Mouse (Mus musculus): ENCODE results near the gene Rcl1.

GRCm38 (mm10) chr19:29106261-29106660 lies 5.1 kb downstream of the Rcl1 start:
- TF ChIP-seq CTCF (IDR thresholded peaks at IDR 0.05; ENCODE audit: low read depth, low read length) (no peak), POLR2AphosphoS5 (IDR thresholded peaks at IDR 0.05; ENCODE audit: insufficient replicate concordance, low read depth, low read length) (no peak), TAL1 (conservative IDR thresholded peaks at IDR 0.05; ENCODE audit: low read depth, low read length) (no peak)
